Mouse (Mus musculus): ENCODE results near the gene Mdga1. TPM values are rescaled to one million over a fixed set of nuclear protein-coding genes. Genes with fewer than 3 reads are reported as not detected.

The Mdga1 gene
- polyA plus RNA-seq (2012; fragmentation: generic; extraction: Trizol), result 2.0 TPM
- long read RNA-seq, experiment 1, partial matches to known transcripts, result 1 of 1 reads
- long read RNA-seq, experiment 1, other reads (novel, unspliced or antisense), result 0 of 1 reads
- long read RNA-seq, experiment 2, full-length matches to known transcripts, result 3 of 5 reads
- long read RNA-seq, experiment 2, partial matches to known transcripts, result 1 of 5 reads
- long read RNA-seq, experiment 2, other reads (novel, unspliced or antisense), result 1 of 5 reads

DNA sequence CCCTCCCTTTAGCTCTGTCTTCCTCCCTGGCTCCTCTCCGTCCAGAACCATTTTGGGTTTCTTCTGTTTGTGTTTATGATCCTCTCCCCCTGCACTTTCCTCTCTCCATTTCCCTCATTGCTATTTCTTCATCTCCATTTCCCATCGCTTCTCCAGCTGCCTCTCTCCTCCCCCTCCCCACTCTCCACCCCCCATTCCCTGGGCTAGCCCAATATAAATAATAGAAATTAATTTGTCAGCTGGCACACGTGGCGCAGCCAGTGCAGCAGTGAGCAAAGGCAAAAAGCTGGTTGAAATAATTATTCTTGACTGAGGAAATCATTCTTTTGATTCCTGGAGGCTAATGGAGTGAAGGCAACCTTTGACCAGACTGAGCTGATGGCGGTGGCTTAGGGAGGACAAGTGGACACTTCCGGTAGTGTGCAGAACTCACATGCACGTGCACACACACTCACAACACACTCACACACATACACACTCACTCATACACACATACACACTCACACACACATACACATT is at the start of gene Mdga1:
Gene Mdga1, minus strand, starts transcription at position 51 of the 519 bp plus-strand sequence.
- Histone ChIP-seq H3ac (ENCODE audit: control insufficient read depth, insufficient read length, low read depth) (no peak within 1 kb of the TSS), H3K79me2 (ENCODE audit: control insufficient read depth, insufficient read depth) (no peaks in the 10 kb centered on the region), H3K36me3 (ENCODE audit: control insufficient read depth, insufficient read depth) (no peaks in the 10 kb centered on the region), H3K4me3 (ENCODE audit: insufficient read depth, poor library complexity, severe bottlenecking) (no peak within 1 kb of the TSS), H3K27me3 (ENCODE audit: control insufficient read depth, insufficient read depth, insufficient read length) (peaks cover 14% of the 10 kb centered on the region), H3K79me3 (ENCODE audit: low read depth) (no peaks in the 10 kb centered on the region)
- TF ChIP-seq MAX (IDR thresholded peaks at IDR 0.05) (no peak), MYOG (IDR thresholded peaks at IDR 0.05; ENCODE audit: control insufficient read depth, extremely low read depth, insufficient read length) (no peak), USF1 (IDR thresholded peaks at IDR 0.05; ENCODE audit: low read depth) (no peak), CTCF (IDR thresholded peaks at IDR 0.05; ENCODE audit: control insufficient read depth, insufficient read depth, insufficient read length) (no peak), MYOD1 (IDR thresholded peaks at IDR 0.05; ENCODE audit: control insufficient read depth, insufficient read length, low read depth) (no peak), CEBPB (IDR thresholded peaks at IDR 0.05; ENCODE audit: low read depth) (no peak), FOSL1 (IDR thresholded peaks at IDR 0.05; ENCODE audit: insufficient read depth, low read length, poor library complexity, severe bottlenecking) (no peak)

DNA sequence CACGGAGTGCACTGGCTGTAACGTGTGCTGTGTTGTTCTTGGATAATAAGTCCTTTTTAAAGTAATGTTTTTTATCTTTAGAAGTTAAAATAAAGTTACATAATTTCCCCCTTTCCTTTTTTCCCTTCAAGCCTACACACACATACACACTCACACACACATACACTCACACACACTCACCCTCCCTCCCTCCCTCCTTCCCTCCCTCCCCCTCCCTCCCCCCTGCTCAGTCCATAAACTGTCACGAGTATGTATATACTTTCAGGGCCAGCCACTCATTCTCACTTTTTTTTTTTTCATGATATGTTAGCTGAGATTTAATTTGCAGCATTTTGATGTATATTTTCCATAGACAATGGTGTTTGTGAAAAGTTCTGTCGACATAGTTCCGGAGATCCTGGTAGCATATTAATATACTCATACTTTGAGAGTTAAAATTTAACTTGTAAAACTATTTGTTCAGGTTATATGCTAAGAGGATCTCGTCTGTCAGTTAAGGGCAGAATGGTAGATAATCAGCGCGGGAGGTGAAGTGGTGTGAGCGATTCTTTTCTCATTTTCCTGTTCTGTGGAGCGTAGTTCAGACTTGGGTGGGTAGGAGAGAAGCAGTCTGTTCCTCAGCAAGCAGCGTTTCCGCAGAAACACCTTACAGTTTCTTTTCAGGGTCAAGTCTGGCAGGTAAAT is 49.2 kb upstream of the Mdga1 start:
- Histone ChIP-seq H3K4me3 (ENCODE audit: insufficient read depth, poor library complexity, severe bottlenecking) (no peak overlapping the region), H3K79me3 (ENCODE audit: low read depth) (peaks cover 93% of the 10 kb centered on the region), H3K36me3 (ENCODE audit: control insufficient read depth, insufficient read depth) (peaks cover 4% of the 10 kb centered on the region), H3ac (ENCODE audit: control insufficient read depth, insufficient read length, low read depth) (no peak overlapping the region), H3K79me2 (ENCODE audit: control insufficient read depth, insufficient read depth) (peaks cover 100% of the 10 kb centered on the region), H3K27me3 (ENCODE audit: control insufficient read depth, insufficient read depth, insufficient read length) (no peaks in the 10 kb centered on the region)
- no peak for TF ChIP-seq USF1 (IDR thresholded peaks at IDR 0.05; ENCODE audit: low read depth)
- TF ChIP-seq MYOD1 (IDR thresholded peaks at IDR 0.05; ENCODE audit: control insufficient read depth, insufficient read length, low read depth), result no peak
- TF ChIP-seq CTCF (IDR thresholded peaks at IDR 0.05; ENCODE audit: control insufficient read depth, insufficient read depth, insufficient read length), result no peak
- TF ChIP-seq MYOG (IDR thresholded peaks at IDR 0.05; ENCODE audit: control insufficient read depth, extremely low read depth, insufficient read length), result no peak
- TF ChIP-seq MAX (IDR thresholded peaks at IDR 0.05), result no peak
- TF ChIP-seq CEBPB (IDR thresholded peaks at IDR 0.05; ENCODE audit: low read depth), result no peak
- TF ChIP-seq FOSL1 (IDR thresholded peaks at IDR 0.05; ENCODE audit: insufficient read depth, low read length, poor library complexity, severe bottlenecking), result no peak

DNA sequence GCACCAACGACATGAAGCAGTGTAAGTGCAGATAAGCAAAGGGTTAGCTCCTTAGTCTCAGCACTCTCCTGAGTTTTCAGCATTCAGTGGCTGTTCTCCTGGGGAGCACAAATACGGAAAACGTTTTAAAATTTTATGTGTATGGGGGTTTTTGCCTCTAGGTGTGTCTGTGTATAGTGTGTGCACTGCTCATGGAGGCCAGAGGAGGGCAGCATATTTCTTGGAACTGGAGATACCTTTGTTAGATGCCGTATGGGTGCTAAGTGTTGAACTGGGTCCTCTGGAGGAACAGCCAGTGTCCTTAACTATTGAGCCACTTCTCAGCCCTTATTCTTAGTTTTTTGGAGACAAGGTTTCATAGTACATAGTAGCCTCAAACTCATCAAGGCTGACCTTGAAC is 44.8 kb upstream of the Mdga1 start:
- TF ChIP-seq CEBPB (IDR thresholded peaks at IDR 0.05; ENCODE audit: low read depth), result no peak
- no peak for TF ChIP-seq FOSL1 (IDR thresholded peaks at IDR 0.05; ENCODE audit: insufficient read depth, low read length, poor library complexity, severe bottlenecking)
- TF ChIP-seq MYOG (IDR thresholded peaks at IDR 0.05; ENCODE audit: control insufficient read depth, extremely low read depth, insufficient read length), result no peak
- TF ChIP-seq USF1 (IDR thresholded peaks at IDR 0.05; ENCODE audit: low read depth), result no peak
- TF ChIP-seq MYOD1 (IDR thresholded peaks at IDR 0.05; ENCODE audit: control insufficient read depth, insufficient read length, low read depth), result no peak
- TF ChIP-seq CTCF (IDR thresholded peaks at IDR 0.05; ENCODE audit: control insufficient read depth, insufficient read depth, insufficient read length), result no peak
- no peak for TF ChIP-seq MAX (IDR thresholded peaks at IDR 0.05)
- peaks cover 95% of the 10 kb centered on the region for H3K79me3 ChIP-seq (ENCODE audit: low read depth)

GRCm38 (mm10) chr17:30008392-30008791 is 38.5 kb upstream of the Mdga1 start:
- Histone ChIP-seq H3K36me3 (ENCODE audit: control insufficient read depth, insufficient read depth) (peaks cover 24% of the 10 kb centered on the region), H3K79me3 (ENCODE audit: low read depth) (peaks cover 80% of the 10 kb centered on the region), H3K79me2 (ENCODE audit: control insufficient read depth, insufficient read depth) (peaks cover 84% of the 10 kb centered on the region), H3ac (ENCODE audit: control insufficient read depth, insufficient read length, low read depth) (no peak overlapping the region), H3K27me3 (ENCODE audit: control insufficient read depth, insufficient read depth, insufficient read length) (no peaks in the 10 kb centered on the region), H3K4me3 (ENCODE audit: insufficient read depth, poor library complexity, severe bottlenecking) (no peak overlapping the region)
- TF ChIP-seq USF1 (IDR thresholded peaks at IDR 0.05; ENCODE audit: low read depth) (no peak), MAX (IDR thresholded peaks at IDR 0.05) (no peak), MYOG (IDR thresholded peaks at IDR 0.05; ENCODE audit: control insufficient read depth, extremely low read depth, insufficient read length) (no peak), MYOD1 (IDR thresholded peaks at IDR 0.05; ENCODE audit: control insufficient read depth, insufficient read length, low read depth) (no peak), CEBPB (IDR thresholded peaks at IDR 0.05; ENCODE audit: low read depth) (no peak), CTCF (IDR thresholded peaks at IDR 0.05; ENCODE audit: control insufficient read depth, insufficient read depth, insufficient read length) (no peak), FOSL1 (IDR thresholded peaks at IDR 0.05; ENCODE audit: insufficient read depth, low read length, poor library complexity, severe bottlenecking) (no peak)

More for the DNA sequence above, 44.8 kb upstream of the Mdga1 start:
- Histone ChIP-seq H3K4me3 (ENCODE audit: insufficient read depth, poor library complexity, severe bottlenecking) (no peak overlapping the region), H3K27me3 (ENCODE audit: control insufficient read depth, insufficient read depth, insufficient read length) (no peaks in the 10 kb centered on the region), H3K36me3 (ENCODE audit: control insufficient read depth, insufficient read depth) (peaks cover 25% of the 10 kb centered on the region), H3K79me2 (ENCODE audit: control insufficient read depth, insufficient read depth) (peaks cover 100% of the 10 kb centered on the region), H3ac (ENCODE audit: control insufficient read depth, insufficient read length, low read depth) (no peak overlapping the region)

- Histone ChIP-seq H3K79me2 (ENCODE audit: control insufficient read depth, insufficient read depth) (peaks cover 79% of the 10 kb centered on the region), H3K4me3 (ENCODE audit: insufficient read depth, poor library complexity, severe bottlenecking) (no peak overlapping the region), H3K36me3 (ENCODE audit: control insufficient read depth, insufficient read depth) (peaks cover 21% of the 10 kb centered on the region), H3K27me3 (ENCODE audit: control insufficient read depth, insufficient read depth, insufficient read length) (no peaks in the 10 kb centered on the region), H3ac (ENCODE audit: control insufficient read depth, insufficient read length, low read depth) (no peak overlapping the region), H3K79me3 (ENCODE audit: low read depth) (peaks cover 76% of the 10 kb centered on the region)
- TF ChIP-seq MYOG (IDR thresholded peaks at IDR 0.05; ENCODE audit: control insufficient read depth, extremely low read depth, insufficient read length), result no peak
- no peak for TF ChIP-seq MAX (IDR thresholded peaks at IDR 0.05)
- TF ChIP-seq FOSL1 (IDR thresholded peaks at IDR 0.05; ENCODE audit: insufficient read depth, low read length, poor library complexity, severe bottlenecking), result no peak
- TF ChIP-seq CEBPB (IDR thresholded peaks at IDR 0.05; ENCODE audit: low read depth), result no peak
- no peak for TF ChIP-seq USF1 (IDR thresholded peaks at IDR 0.05; ENCODE audit: low read depth)
- no peak for TF ChIP-seq CTCF (IDR thresholded peaks at IDR 0.05; ENCODE audit: control insufficient read depth, insufficient read depth, insufficient read length)
- no peak for TF ChIP-seq MYOD1 (IDR thresholded peaks at IDR 0.05; ENCODE audit: control insufficient read depth, insufficient read length, low read depth)
Measured at GRCm38 (mm10) chr17:30007883-30008282, 38.0 kb upstream of the Mdga1 start.
